In the genomic region with DNA sequence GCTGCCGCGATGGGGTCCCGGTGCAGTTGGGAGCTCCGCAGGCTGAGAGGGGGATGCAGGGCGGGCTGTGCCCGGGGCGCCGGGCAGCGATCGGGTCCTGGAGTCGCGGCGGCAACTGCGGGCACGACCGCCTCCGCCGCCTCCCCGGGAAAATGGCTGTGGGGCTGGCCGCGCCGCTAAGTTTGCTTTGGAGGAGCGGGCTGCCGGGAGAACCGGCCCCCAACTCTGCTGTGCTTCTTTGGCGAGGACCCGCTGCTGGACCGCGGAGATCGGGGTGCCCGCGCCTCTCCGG, we compare ENCODE assay signal across 8 mouse cellular contexts. TPM values are rescaled to one million over a fixed set of nuclear protein-coding genes. Genes with fewer than 3 reads are reported as not detected.
A peak's percentile ranks its signal among the peaks of the same experiment; 100 is the strongest.
DNase-seq lines count a peak whose midpoint lies in the region; ATAC-seq lines count a peak whose summit lies in the region.

No protein-coding gene starts in this region.

- ATAC-seq in limb, embryonic 13.5 days (ENCODE audit: low FRiP score, low read depth), result no peak; the same call in 1 of the 2 replicates
- no peak for ATAC-seq in stomach, embryonic 16.5 days (ENCODE audit: insufficient read depth, low FRiP score)

- H3K27me3 ChIP-seq in limb, embryonic 13.5 days, result no peaks in the 10 kb centered on the region
- H3K27me3 ChIP-seq in stomach, embryonic 16.5 days (ENCODE audit: control insufficient read depth, insufficient read depth, low read length), result no peaks in the 10 kb centered on the region

- peaks cover 33% of the 10 kb centered on the region for H3K4me1 ChIP-seq in limb, embryonic 13.5 days
- peaks cover 17% of the 10 kb centered on the region for H3K4me1 ChIP-seq in stomach, embryonic 16.5 days (ENCODE audit: control insufficient read depth, insufficient read depth, low read length)

- WGBS in limb, embryonic 13.5 days, result under 1% methylated on average over 33 of the region's 33 CpGs
- under 1% methylated on average over 33 of the region's 33 CpGs for WGBS in stomach, embryonic 16.5 days

- H3K27ac ChIP-seq in limb, embryonic 13.5 days, result peak overlapping the region; percentile 98
- peak overlapping the region; percentile 99 for H3K27ac ChIP-seq in stomach, embryonic 16.5 days (ENCODE audit: low read length)

- peak overlapping the region; percentile 93 for H3K9ac ChIP-seq in limb, embryonic 13.5 days
- peak overlapping the region; percentile 96 for H3K9ac ChIP-seq in stomach, embryonic 16.5 days (ENCODE audit: low read length)

- no peaks in the 10 kb centered on the region for H3K9me3 ChIP-seq in limb, embryonic 13.5 days
- H3K9me3 ChIP-seq in stomach, embryonic 16.5 days (replicated peaks; ENCODE audit: control insufficient read depth, low read length), result no peaks in the 10 kb centered on the region

- peak overlapping the region; percentile 74 for H3K4me2 ChIP-seq in limb, embryonic 13.5 days (replicated peaks)
- H3K4me2 ChIP-seq in stomach, embryonic 16.5 days (ENCODE audit: low read depth, low read length), result peak overlapping the region; percentile 64

- peaks cover 34% of the 10 kb centered on the region for H3K36me3 ChIP-seq in limb, embryonic 13.5 days
- peaks cover 3% of the 10 kb centered on the region; the same call in 1 of the 2 replicates for H3K36me3 ChIP-seq in stomach, embryonic 16.5 days (ENCODE audit: control insufficient read depth, insufficient read depth, low read length)

- DNase-seq in gastrocnemius, adult 18-20 months (ENCODE audit: low spot score), result peak; percentile 26
- DNase-seq in gastrocnemius, postnatal 25 days, result no peak
- DNase-seq in right cerebral cortex, postnatal 14 days, result peak; percentile 20
- DNase-seq in right cerebral cortex, postnatal 4 days, result no peak
- DNase-seq in urinary bladder, adult 2 months (ENCODE audit: low spot score), result no peak
- no peak for DNase-seq in urinary bladder, postnatal 25 days (ENCODE audit: low spot score)

- peak overlapping the region; percentile 97 for H3K4me3 ChIP-seq in limb, embryonic 13.5 days
- H3K4me3 ChIP-seq in stomach, embryonic 16.5 days (replicated peaks; ENCODE audit: low read length), result peak overlapping the region; percentile 99

RNA-seq across cellular contexts. Expression of gene Arid4a, which starts 0.4 kb away (rescaled TPM):
- 1 to 10 TPM; 8.9 to 9.0 TPM for total RNA-seq in gastrocnemius, adult 18-20 months (2021)
- 1 to 10 TPM; 7.8 to 8.1 TPM for total RNA-seq in gastrocnemius, postnatal 25 days (2021)
- polyA plus RNA-seq in limb, embryonic 13.5 days (2015; fragmentation: Nextera tagmentation; extraction: Ambion mirVana), result 42.9 and 43.5 TPM in 2 replicates
- 35.7 and 40.4 TPM in 2 replicates for polyA plus RNA-seq in stomach, embryonic 16.5 days (2015; fragmentation: Nextera tagmentation; extraction: Ambion mirVana)
- 12.9 and 17.4 TPM in 2 replicates for polyA plus RNA-seq in urinary bladder, adult 2 months (2012; rRNA removed)

RNA-seq across cellular contexts. Expression of gene Psma3, which starts 41.7 kb away (rescaled TPM):
- total RNA-seq in gastrocnemius, adult 18-20 months (2021), result 100 to 1,000 TPM; 267 to 285 TPM
- total RNA-seq in gastrocnemius, postnatal 25 days (2021), result 100 to 1,000 TPM; 326 to 347 TPM
- 634 and 669 TPM in 2 replicates for polyA plus RNA-seq in limb, embryonic 13.5 days (2015; fragmentation: Nextera tagmentation; extraction: Ambion mirVana)
- 503 and 542 TPM in 2 replicates for polyA plus RNA-seq in stomach, embryonic 16.5 days (2015; fragmentation: Nextera tagmentation; extraction: Ambion mirVana)
- polyA plus RNA-seq in urinary bladder, adult 2 months (2012; rRNA removed), result 240 and 288 TPM in 2 replicates

Comparison
In these comparisons a context has a peak if more than half of its experiments do, and no peak if none do; other contexts are left out.
1. DNase-seq: peak in gastrocnemius, adult 18-20 months (single experiment) and right cerebral cortex, postnatal 14 days (single experiment); none in gastrocnemius, postnatal 25 days (single experiment), right cerebral cortex, postnatal 4 days (single experiment), urinary bladder, adult 2 months (single experiment) and urinary bladder, postnatal 25 days (single experiment).